Comparison of ENCODE assay signal across 16 mouse cellular contexts in the genomic region with DNA sequence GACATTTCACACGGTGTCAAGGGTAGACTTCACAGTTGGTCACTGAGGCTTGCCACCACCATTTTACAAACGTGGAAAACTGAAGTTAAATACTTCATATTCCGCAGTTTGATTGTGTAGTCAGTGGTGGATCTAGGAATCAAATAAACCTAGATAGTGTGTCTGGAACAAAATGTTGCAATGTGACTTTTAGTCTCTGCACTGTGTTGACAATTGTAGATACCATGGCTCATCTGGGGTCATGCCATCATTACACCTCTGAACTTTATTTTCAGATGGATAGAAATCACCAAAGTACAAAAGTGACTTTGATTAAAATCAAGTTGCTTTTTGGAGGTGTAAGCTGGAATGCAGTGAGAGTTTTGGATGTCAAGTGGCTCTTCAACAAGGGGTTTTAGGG.
"Had no signal": no experiment of that assay in that cellular context is flagged by ENCODE, and none has a peak within 500 bp of the region (broad histone marks: within the 10 kb centered on the region; RNA-seq: fewer than 3 reads in every experiment).

No protein-coding gene starts in this region.

- H3K27me3 ChIP-seq: neural tube, embryonic 13.5 days; neural tube, embryonic 15.5 days; stomach, embryonic 15.5 days had no signal

- H3K4me1 ChIP-seq: neural tube, embryonic 13.5 days; neural tube, embryonic 15.5 days; stomach, embryonic 15.5 days had no signal

- H3K27ac ChIP-seq: neural tube, embryonic 13.5 days; neural tube, embryonic 15.5 days; stomach, embryonic 15.5 days; stomach, postnatal 0 days had no signal

- H3K4me3 ChIP-seq: neural tube, embryonic 13.5 days; neural tube, embryonic 15.5 days; stomach, embryonic 15.5 days had no signal

- DNase-seq: retina, postnatal 1 day; right cerebral cortex, adult 18-20 months; right cerebral cortex, postnatal 14 days; right cerebral cortex, postnatal 25 days; right cerebral cortex, postnatal 4 days; spleen, adult 18-20 months; thymus, adult 18-20 months; thymus, adult 2 months; thymus, postnatal 14 days; thymus, postnatal 25 days; thymus, postnatal 36 days; thymus, postnatal 4 days had no signal

- H3K9ac ChIP-seq: neural tube, embryonic 13.5 days; neural tube, embryonic 15.5 days; stomach, embryonic 15.5 days had no signal

- H3K4me2 ChIP-seq: neural tube, embryonic 13.5 days; neural tube, embryonic 15.5 days; stomach, embryonic 15.5 days had no signal

- H3K9me3 ChIP-seq: stomach, embryonic 15.5 days had no signal

- H3K36me3 ChIP-seq: neural tube, embryonic 13.5 days; neural tube, embryonic 15.5 days; stomach, embryonic 15.5 days had no signal
